8 mouse cellular contexts compared by ENCODE assay signal in genomic region chr10:68192824-68193255, GRCm38 (mm10).
DNase-seq lines count a peak whose midpoint lies in the region; ATAC-seq lines count a peak whose summit lies in the region.

No protein-coding gene starts in this region.

- H3K27ac ChIP-seq in kidney, embryonic 15.5 days = peak overlapping the region; percentile 75
- H3K27ac ChIP-seq in kidney, embryonic 16.5 days (ENCODE audit: low read length) = peak overlapping the region; percentile 43

- H3K4me2 ChIP-seq in kidney, embryonic 15.5 days = peak overlapping the region; percentile 20; the same call in 1 of the 2 replicates
- no peak overlapping the region for H3K4me2 ChIP-seq in kidney, embryonic 16.5 days (replicated peaks; ENCODE audit: low read depth, low read length)

- H3K4me3 ChIP-seq in kidney, embryonic 15.5 days (replicated peaks) = no peak overlapping the region
- H3K4me3 ChIP-seq in kidney, embryonic 16.5 days (ENCODE audit: low read length) = no peak overlapping the region

- no peaks in the 10 kb centered on the region for H3K9me3 ChIP-seq in kidney, embryonic 15.5 days (replicated peaks)
- H3K9me3 ChIP-seq in kidney, embryonic 16.5 days (ENCODE audit: low read length) = no peaks in the 10 kb centered on the region

- H3K36me3 ChIP-seq in kidney, embryonic 15.5 days = peaks cover 7% of the 10 kb centered on the region; the same call in 1 of the 2 replicates
- H3K36me3 ChIP-seq in kidney, embryonic 16.5 days (ENCODE audit: insufficient read depth, low read length) = 0 out of 2 replicates have a peak, but pooled peaks cover 5% of the 10 kb centered on the region
- peaks cover 3% of the 10 kb centered on the region; the same call in 1 of the 2 replicates for H3K36me3 ChIP-seq in splenic B cell, adult 2 months (ENCODE audit: control insufficient read depth, insufficient read depth, low read length, poor library complexity, severe bottlenecking)

- no peak for DNase-seq in kidney, adult 11 months
- DNase-seq in adrenal gland, postnatal 14 days = peak; percentile 30
- DNase-seq in heart, adult 18-20 months = peak; percentile 63 to 64
- peak; percentile 30 for DNase-seq in splenic B cell, adult 2 months (ENCODE audit: low read depth, low spot score)
- no peak for DNase-seq in testis, postnatal 10 days (ENCODE audit: low spot score)
- no peak for DNase-seq in urinary bladder, postnatal 4 days (ENCODE audit: low spot score in 2 of 2)

- no peak for ATAC-seq in kidney, embryonic 15.5 days (replicated peaks; ENCODE audit: low FRiP score)
- no peak for ATAC-seq in kidney, embryonic 16.5 days (ENCODE audit: low FRiP score, low TSS enrichment)

- no peaks in the 10 kb centered on the region for H3K27me3 ChIP-seq in kidney, embryonic 15.5 days
- H3K27me3 ChIP-seq in kidney, embryonic 16.5 days (ENCODE audit: insufficient read depth, low read length) = no peaks in the 10 kb centered on the region
- no peaks in the 10 kb centered on the region; the same call in 1 of the 2 replicates for H3K27me3 ChIP-seq in splenic B cell, adult 2 months (ENCODE audit: control insufficient read depth, insufficient read depth, low read length, poor library complexity, severe bottlenecking)

- no peak overlapping the region for H3K9ac ChIP-seq in kidney, embryonic 15.5 days
- no peak overlapping the region for H3K9ac ChIP-seq in kidney, embryonic 16.5 days (replicated peaks; ENCODE audit: low read length)

- H3K4me1 ChIP-seq in kidney, embryonic 15.5 days = peaks cover 27% of the 10 kb centered on the region
- H3K4me1 ChIP-seq in kidney, embryonic 16.5 days (ENCODE audit: insufficient read depth, low read length) = peaks cover 27% of the 10 kb centered on the region

- 32% methylated on average over 3 of the region's 3 CpGs for WGBS in kidney, embryonic 15.5 days
- 31% methylated on average over 3 of the region's 3 CpGs for WGBS in kidney, embryonic 16.5 days

Comparison
In these comparisons a context has a peak if more than half of its experiments do, and no peak if none do; other contexts are left out.
1. DNase-seq: peak in adrenal gland, postnatal 14 days (single experiment), heart, adult 18-20 months (2 of 2) and splenic B cell, adult 2 months (single experiment); none in kidney, adult 11 months (single experiment), testis, postnatal 10 days (single experiment) and urinary bladder, postnatal 4 days (0 of 2).